Mouse (Mus musculus) limb, embryonic 14.5 days (tissue): ENCODE data around the gene Scn3b. TPM values are rescaled to one million over a fixed set of nuclear protein-coding genes. Genes with fewer than 3 reads are reported as not detected.

Experiments used
- ATAC-seq: fragments of 200-750 bp; cut with Nextera tagmentation; 2 replicates; pipeline ENCODE4 v1.8.0; 2017; ENCODE audit warnings: low read depth, moderate number of reproducible peaks, moderate TSS enrichment; ENCODE audit not compliant: low FRiP score
- DNase-seq: peaks from one replicate; pipeline ENCODE4 v3.0.0-alpha.2; 2015; ENCODE audit warnings: low spot score
- H3K27ac ChIP-seq: fragments of 300-500 bp; sonication (generic); replicated peaks from 2 replicates; pipeline ENCODE4 v1.5.1; 2014; ENCODE audit warnings: low read depth, mild to moderate bottlenecking, low read length, moderate library complexity, mixed read lengths
- H3K27me3 ChIP-seq: fragments of 300-500 bp; sonication (generic); 2 replicates; pipeline ENCODE4 v1.6.1; 2014; ENCODE audit warnings: low read length, mixed read lengths; ENCODE audit not compliant: control insufficient read depth, insufficient read depth
- H3K36me3 ChIP-seq: fragments of 300-500 bp; sonication (generic); 2 replicates; pipeline ENCODE4 v1.6.1; 2014; ENCODE audit warnings: mild to moderate bottlenecking, low read length, moderate library complexity, mixed read lengths; ENCODE audit not compliant: control insufficient read depth, insufficient read depth
- H3K4me1 ChIP-seq: fragments of 300-500 bp; sonication (generic); 2 replicates; pipeline ENCODE4 v1.6.1; 2014; ENCODE audit warnings: antibody characterized with exemption, low read length, mixed read lengths; ENCODE audit not compliant: control insufficient read depth, insufficient read depth
- H3K4me2 ChIP-seq: fragments of 300-500 bp; sonication (generic); replicated peaks from 2 replicates; pipeline ENCODE4 v1.6.1; 2014; ENCODE audit warnings: low read depth, mild to moderate bottlenecking, low read length, moderate library complexity; ENCODE audit not compliant: severe bottlenecking
- H3K4me3 ChIP-seq: fragments of 300-500 bp; sonication (generic); replicated peaks from 2 replicates; pipeline ENCODE4 v1.5.1; 2014; ENCODE audit warnings: low read length
- H3K9ac ChIP-seq: fragments of 300-500 bp; sonication (generic); 2 replicates; pipeline ENCODE4 v1.6.1; 2014; ENCODE audit warnings: mild to moderate bottlenecking, low read depth, low read length, moderate library complexity; ENCODE audit not compliant: severe bottlenecking
- H3K9me3 ChIP-seq: fragments of 300-500 bp; sonication (generic); 2 replicates; pipeline ENCODE4 v1.6.1; 2016; ENCODE audit warnings: low read length; ENCODE audit not compliant: control insufficient read depth
- POLR2A ChIP-seq: fragments of 200-500 bp; IDR thresholded peaks from 2 replicates; pipeline ENCODE4 v1.8.0; 2012; ENCODE audit warnings: inconsistent platforms, mild to moderate bottlenecking, moderate library complexity, borderline replicate concordance; ENCODE audit not compliant: insufficient read depth, insufficient read length; ENCODE audit errors: extremely low read depth
- WGBS: fragments of 180-500 bp; shearing (Covaris S2); extraction: QIAGEN DNeasy Blood & Tissue Kit; methylation state at CpG from one replicate; pipeline ENCODE4 v1.1.7; 2014; 5-methylcytosine and 5-hydroxymethylcytosine counted together
- polyA plus RNA-seq, 2 experiments: library from polyadenylated mRNA; depleted of rRNA in 1 of 2; stranded (reverse) in 1 of 2; unstranded in 1 of 2; fragments of >200 nt; fragmentation: Nextera tagmentation in 1 of 2; extraction: Ambion mirVana in 1 of 2; gene quantifications; 2 replicates each; pipeline versions ENCODE4 v1.2.1 to v1.2.3; 2012 to 2014

The Scn3b gene
- polyA plus RNA-seq (2012; rRNA removed) (11.6 and 14.6 TPM in 2 replicates), polyA plus RNA-seq (2014; fragmentation: Nextera tagmentation; extraction: Ambion mirVana) (9.3 and 15.8 TPM in 2 replicates)

GRCm38 (mm10) chr9:40269103-40269861 is at the start of gene Scn3b:
TSS of gene Scn3b (plus strand) at chr9:40269217.
- H3K4me2 ChIP-seq: peak within 1 kb of the TSS; percentile 43
- ATAC-seq (peak; percentile 82), DNase-seq (peak; percentile 52)
- WGBS: 2% methylated on average over 32 of the region's 42 CpGs
- H3K27ac ChIP-seq: no peak within 1 kb of the TSS
- H3K9me3 ChIP-seq: no peaks in the 10 kb centered on the region
- no peak for TF ChIP-seq POLR2A
- H3K36me3 ChIP-seq: no peaks in the 10 kb centered on the region
- H3K4me1 ChIP-seq: peaks cover 6% of the 10 kb centered on the region; the same call in 1 of the 2 replicates
- peak within 1 kb of the TSS; percentile 31 for H3K4me3 ChIP-seq
- H3K27me3 ChIP-seq: peaks cover 21% of the 10 kb centered on the region
- no peak within 1 kb of the TSS for H3K9ac ChIP-seq

- H3K9me3 ChIP-seq: no peaks in the 10 kb centered on the region
- ATAC-seq (no peak), DNase-seq (no peak)
- no peak overlapping the region for H3K27ac ChIP-seq
- no peaks in the 10 kb centered on the region for H3K27me3 ChIP-seq
- TF ChIP-seq POLR2A: no peak
- H3K4me3 ChIP-seq: no peak overlapping the region
- H3K36me3 ChIP-seq: no peaks in the 10 kb centered on the region
- 64% methylated on average over 4 of the region's 4 CpGs for WGBS
- no peak overlapping the region for H3K9ac ChIP-seq
- H3K4me1 ChIP-seq: no peaks in the 10 kb centered on the region
- H3K4me2 ChIP-seq: no peak overlapping the region
Observed at GRCm38 (mm10) chr9:40224289-40224688, 44.7 kb upstream of the Scn3b start.

DNA sequence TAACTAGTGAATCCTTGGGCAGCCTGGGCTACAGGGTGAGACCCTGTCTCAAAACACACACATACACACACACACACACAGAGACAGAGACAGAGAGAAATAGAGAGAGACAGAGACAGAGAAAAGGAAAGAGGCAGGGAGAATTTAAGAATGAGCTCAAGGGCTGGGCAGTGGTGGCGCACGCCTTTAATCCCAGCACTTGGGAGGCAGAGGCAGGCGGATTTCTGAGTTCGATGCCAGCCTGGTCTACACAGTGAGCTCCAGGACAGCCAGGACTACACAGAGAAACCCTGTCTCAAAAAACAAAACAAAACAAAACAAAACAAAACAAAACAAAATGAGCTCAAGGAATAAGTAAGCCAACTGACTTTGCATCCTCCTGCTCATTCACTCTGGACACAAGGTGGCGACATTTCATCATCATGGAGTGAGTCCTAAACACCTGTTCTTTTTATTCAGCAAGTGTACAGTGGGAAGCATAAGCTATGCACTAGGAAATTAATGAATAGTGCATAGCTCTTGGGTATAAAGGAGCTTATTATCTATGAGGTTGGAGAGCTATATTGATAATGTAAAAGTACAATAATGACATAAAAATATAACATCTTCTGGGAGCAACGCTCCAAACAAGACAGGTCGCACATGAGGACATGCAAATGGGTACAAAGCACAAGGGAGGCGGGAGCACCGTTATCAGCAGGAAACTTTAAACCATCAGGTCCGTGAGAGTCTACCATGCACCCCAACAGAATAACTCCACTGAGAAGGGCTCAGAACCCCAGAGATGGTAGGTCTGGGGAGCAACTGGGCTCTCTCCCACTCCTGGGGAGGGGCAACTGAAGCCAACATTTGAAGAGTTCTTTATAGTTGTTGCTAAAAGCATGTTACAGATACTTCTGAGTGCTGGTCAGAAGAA is 40.9 kb upstream of the Scn3b start:
- Histone ChIP-seq H3K9ac (no peak overlapping the region), H3K36me3 (no peaks in the 10 kb centered on the region), H3K27me3 (no peaks in the 10 kb centered on the region), H3K9me3 (no peaks in the 10 kb centered on the region), H3K4me2 (no peak overlapping the region), H3K4me1 (no peaks in the 10 kb centered on the region), H3K27ac (no peak overlapping the region), H3K4me3 (no peak overlapping the region)
- DNase-seq (peak; percentile 72), ATAC-seq (peak; percentile 65; the same call in 1 of the 2 replicates)
- WGBS: 74% methylated on average over 10 of the region's 10 CpGs
- no peak for TF ChIP-seq POLR2A

- ATAC-seq: no peak
- Histone ChIP-seq H3K27ac (no peak overlapping the region), H3K4me3 (no peak overlapping the region), H3K9ac (no peak overlapping the region), H3K4me1 (no peaks in the 10 kb centered on the region), H3K4me2 (no peak overlapping the region), H3K9me3 (no peaks in the 10 kb centered on the region), H3K27me3 (no peaks in the 10 kb centered on the region), H3K36me3 (no peaks in the 10 kb centered on the region)
- no peak for DNase-seq
- no peak for TF ChIP-seq POLR2A
- WGBS: 69% methylated on average over 6 of the region's 6 CpGs
Observed at GRCm38 (mm10) chr9:40228804-40229331, 40.1 kb upstream of the Scn3b start.

DNA sequence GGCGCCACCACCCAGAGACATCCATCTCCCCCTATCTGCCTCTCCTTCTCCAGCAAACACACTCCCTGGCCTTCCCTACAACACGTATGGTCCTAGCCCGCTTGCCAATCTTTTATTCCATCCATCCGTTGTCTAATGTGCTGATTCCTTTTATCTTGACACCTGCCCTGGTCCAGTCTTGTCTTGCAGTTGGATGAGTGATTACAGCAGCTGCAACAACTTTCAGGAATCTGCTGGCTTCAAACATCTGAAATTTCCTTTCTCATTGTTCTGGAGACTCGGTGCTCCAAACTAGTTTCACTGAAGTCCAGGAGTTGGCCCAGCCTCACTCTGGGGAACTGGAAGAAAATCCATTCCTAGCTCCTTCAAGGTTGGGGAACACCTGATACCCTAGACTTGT is 39.5 kb upstream of the Scn3b start:
- no peaks in the 10 kb centered on the region for H3K4me1 ChIP-seq
- H3K4me2 ChIP-seq: no peak overlapping the region
- H3K4me3 ChIP-seq: no peak overlapping the region
- H3K9ac ChIP-seq: no peak overlapping the region
- ATAC-seq (no peak), DNase-seq (no peak)
- no peaks in the 10 kb centered on the region for H3K36me3 ChIP-seq
- H3K27me3 ChIP-seq: no peaks in the 10 kb centered on the region
- no peak overlapping the region for H3K27ac ChIP-seq
- H3K9me3 ChIP-seq: no peaks in the 10 kb centered on the region
- TF ChIP-seq POLR2A: no peak
- WGBS: 75% methylated on average over 5 of the region's 5 CpGs
